Mouse (Mus musculus) macrophage (primary cell): Measurements from ENCODE around the gene Oscp1. TPM values are rescaled to one million over a fixed set of nuclear protein-coding genes. Genes with fewer than 3 reads are reported as not detected.

ENCODE experiments used
- H3K27ac ChIP-seq: fragments of 350-480 bp; formaldehyde crosslinking; 2 replicates; pipeline ENCODE4 v1.9.0; 2021
- H3K36me3 ChIP-seq: fragments of 350-480 bp; formaldehyde crosslinking; 2 replicates; pipeline ENCODE4 v1.9.0; 2021; ENCODE audit errors: inconsistent target
- H3K4me3 ChIP-seq: fragments of 350-480 bp; formaldehyde crosslinking; 2 replicates; pipeline ENCODE4 v1.9.0; 2021; ENCODE audit errors: inconsistent target
- H3K79me2 ChIP-seq: fragments of 350-480 bp; formaldehyde crosslinking; 2 replicates; pipeline ENCODE4 v1.9.0; 2021; ENCODE audit errors: inconsistent target
- WGBS: methylation state at CpG from one replicate; pipeline ENCODE4 v1.1.7; 2026; ENCODE audit warnings: inconsistent platforms; ENCODE audit not compliant: missing documents; 5-methylcytosine and 5-hydroxymethylcytosine counted together
- polyA plus RNA-seq: library from polyadenylated mRNA; stranded (reverse); fragments of 250-400 nt; gene quantifications from 3 replicates; pipeline ENCODE4 v1.2.4, GENCODE M21; 2018; ENCODE audit warnings: inconsistent platforms

Gene Oscp1
- polyA plus RNA-seq, 1 experiment from 2014 or later: 1.4 TPM

GRCm38 (mm10) chr4:126058997-126059362 lies 615 bp downstream of the Oscp1 start:
- peaks cover 13% of the 10 kb centered on the region for H3K36me3 ChIP-seq
- no peaks in the 10 kb centered on the region for H3K79me2 ChIP-seq
- no peak overlapping the region for H3K27ac ChIP-seq
- WGBS: 64% methylated on average over 9 of the region's 9 CpGs
- H3K4me3 ChIP-seq: peak overlapping the region; percentile 74

- H3K4me3 ChIP-seq: no peak overlapping the region
- no peaks in the 10 kb centered on the region for H3K36me3 ChIP-seq
- WGBS: 54% methylated on average over 1 of the region's 1 CpGs
- H3K27ac ChIP-seq: no peak overlapping the region
- no peaks in the 10 kb centered on the region for H3K79me2 ChIP-seq
Measured at GRCm38 (mm10) chr4:126062856-126063255, 4.5 kb downstream of the Oscp1 start.

- H3K27ac ChIP-seq: no peak overlapping the region
- 46% methylated on average over 7 of the region's 7 CpGs for WGBS
- no peak overlapping the region for H3K4me3 ChIP-seq
- H3K79me2 ChIP-seq: no peaks in the 10 kb centered on the region
- H3K36me3 ChIP-seq: no peaks in the 10 kb centered on the region
Measured at GRCm38 (mm10) chr4:126065241-126065640, 6.9 kb downstream of the Oscp1 start.

- H3K36me3 ChIP-seq: no peaks in the 10 kb centered on the region
- WGBS: 68% methylated on average over 15 of the region's 15 CpGs
- no peak overlapping the region for H3K4me3 ChIP-seq
- H3K27ac ChIP-seq: no peak overlapping the region
- H3K79me2 ChIP-seq: no peaks in the 10 kb centered on the region
Measured at GRCm38 (mm10) chr4:126067401-126068077, 9.2 kb downstream of the Oscp1 start.

- WGBS: 77% methylated on average over 6 of the region's 6 CpGs
- no peaks in the 10 kb centered on the region for H3K36me3 ChIP-seq
Measured at GRCm38 (mm10) chr4:126068842-126069241, 10.5 kb downstream of the Oscp1 start.

GRCm38 (mm10) chr4:126077833-126078232 lies 19.5 kb downstream of the Oscp1 start:
- Histone ChIP-seq H3K27ac (no peak overlapping the region), H3K79me2 (no peaks in the 10 kb centered on the region), H3K4me3 (no peak overlapping the region), H3K36me3 (no peaks in the 10 kb centered on the region)
- 91% methylated on average over 6 of the region's 6 CpGs for WGBS

More at GRCm38 (mm10) chr4:126068842-126069241, 10.5 kb downstream of the Oscp1 start:
- H3K27ac ChIP-seq: no peak overlapping the region
- no peaks in the 10 kb centered on the region for H3K79me2 ChIP-seq
- no peak overlapping the region for H3K4me3 ChIP-seq

GRCm38 (mm10) chr4:126079266-126079665 lies 20.9 kb downstream of the Oscp1 start:
- no peak overlapping the region for H3K27ac ChIP-seq
- H3K79me2 ChIP-seq: no peaks in the 10 kb centered on the region
- 88% methylated on average over 4 of the region's 4 CpGs for WGBS
- no peaks in the 10 kb centered on the region for H3K36me3 ChIP-seq
- H3K4me3 ChIP-seq: no peak overlapping the region

- WGBS: 87% methylated on average over 1 of the region's 1 CpGs
- H3K36me3 ChIP-seq: no peaks in the 10 kb centered on the region
Measured at GRCm38 (mm10) chr4:126081601-126082000, 23.2 kb downstream of the Oscp1 start.

GRCm38 (mm10) chr4:126083021-126083420 lies 24.7 kb downstream of the Oscp1 start:
- H3K36me3 ChIP-seq: no peaks in the 10 kb centered on the region
- WGBS: 90% methylated on average over 8 of the region's 9 CpGs
- H3K4me3 ChIP-seq: no peak overlapping the region
- no peaks in the 10 kb centered on the region for H3K79me2 ChIP-seq
- no peak overlapping the region for H3K27ac ChIP-seq

More at GRCm38 (mm10) chr4:126081601-126082000, 23.2 kb downstream of the Oscp1 start:
- Histone ChIP-seq H3K27ac (no peak overlapping the region), H3K4me3 (no peak overlapping the region), H3K79me2 (no peaks in the 10 kb centered on the region)

GRCm38 (mm10) chr4:126084382-126084781 lies 26.0 kb downstream of the Oscp1 start:
- WGBS: 82% methylated on average over 8 of the region's 8 CpGs
- Histone ChIP-seq H3K36me3 (no peaks in the 10 kb centered on the region), H3K27ac (no peak overlapping the region), H3K79me2 (no peaks in the 10 kb centered on the region), H3K4me3 (no peak overlapping the region)

- Histone ChIP-seq H3K27ac (peak overlapping the region; percentile 43), H3K79me2 (no peaks in the 10 kb centered on the region), H3K4me3 (no peak overlapping the region), H3K36me3 (no peaks in the 10 kb centered on the region)
- WGBS: 3% methylated on average over 7 of the region's 7 CpGs
Measured at GRCm38 (mm10) chr4:126085996-126086576, 27.7 kb downstream of the Oscp1 start.

- Histone ChIP-seq H3K4me3 (no peak overlapping the region), H3K79me2 (no peaks in the 10 kb centered on the region), H3K36me3 (no peaks in the 10 kb centered on the region), H3K27ac (no peak overlapping the region)
- WGBS: 53% methylated on average over 7 of the region's 7 CpGs
Measured at GRCm38 (mm10) chr4:126090101-126090847, 31.9 kb downstream of the Oscp1 start.

- no peak overlapping the region for H3K4me3 ChIP-seq
- no peak overlapping the region for H3K27ac ChIP-seq
- WGBS: 85% methylated on average over 4 of the region's 4 CpGs
- no peaks in the 10 kb centered on the region for H3K79me2 ChIP-seq
- no peaks in the 10 kb centered on the region for H3K36me3 ChIP-seq
Measured at GRCm38 (mm10) chr4:126090848-126091124, 32.4 kb downstream of the Oscp1 start.

GRCm38 (mm10) chr4:126091873-126092272 lies 33.5 kb downstream of the Oscp1 start:
- Histone ChIP-seq H3K36me3 (no peaks in the 10 kb centered on the region), H3K4me3 (no peak overlapping the region), H3K27ac (no peak overlapping the region), H3K79me2 (peaks cover 3% of the 10 kb centered on the region)
- WGBS: 95% methylated on average over 8 of the region's 8 CpGs
